Mouse (Mus musculus) embryo, embryonic 11.5 days (tissue): Measurements from ENCODE around the gene Bzw2.

Experiments used
- DNase-seq: peaks from one replicate; pipeline ENCODE4 v3.0.0-alpha.2; 2012; ENCODE audit warnings: low read depth, low spot score

Gene Bzw2

DNA sequence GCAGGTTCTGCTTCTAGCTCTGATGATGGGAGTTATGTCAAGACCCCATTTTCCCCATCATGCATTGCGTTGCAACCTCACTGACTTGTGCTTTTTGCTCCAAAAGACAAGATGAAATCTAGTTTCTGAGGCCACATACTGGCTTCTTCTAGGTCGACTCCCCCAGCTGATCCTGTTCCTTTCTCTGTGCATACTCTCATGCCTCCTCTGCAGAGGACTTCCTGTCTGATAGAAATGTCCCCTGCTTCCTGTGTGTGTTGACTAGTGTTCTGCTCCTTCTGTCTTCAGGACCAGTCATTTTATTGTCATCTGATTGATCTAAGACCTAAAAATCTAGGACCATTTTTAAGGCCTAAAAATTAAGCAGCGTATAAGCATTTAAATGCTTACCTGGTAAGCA, 22.5 kb downstream of the Bzw2 start:
- no peak for DNase-seq

- no peak for DNase-seq
Measured at GRCm38 (mm10) chr12:36134111-36134510, 23.8 kb downstream of the Bzw2 start.

GRCm38 (mm10) chr12:36133547-36133946, 24.3 kb downstream of the Bzw2 start:
- no peak for DNase-seq

DNA sequence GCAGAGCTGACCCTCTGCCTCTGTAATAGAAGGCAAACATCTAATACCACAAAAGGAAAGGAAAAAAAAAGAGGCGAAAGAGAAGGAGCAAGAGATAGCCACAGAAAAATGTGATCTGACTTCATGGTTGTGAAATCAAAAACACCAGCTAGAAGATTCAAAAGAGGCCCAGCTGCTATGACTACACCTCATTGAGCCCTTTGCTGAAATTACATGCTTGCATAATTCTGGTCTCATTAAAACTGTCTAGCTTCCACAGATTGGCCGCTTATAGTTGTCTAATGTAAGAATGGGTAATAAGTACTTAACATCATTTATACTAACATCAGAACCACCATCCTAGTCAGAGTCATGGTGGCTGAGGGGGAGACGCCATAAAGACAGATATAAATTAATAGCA, 25.2 kb downstream of the Bzw2 start:
- DNase-seq = no peak

DNA sequence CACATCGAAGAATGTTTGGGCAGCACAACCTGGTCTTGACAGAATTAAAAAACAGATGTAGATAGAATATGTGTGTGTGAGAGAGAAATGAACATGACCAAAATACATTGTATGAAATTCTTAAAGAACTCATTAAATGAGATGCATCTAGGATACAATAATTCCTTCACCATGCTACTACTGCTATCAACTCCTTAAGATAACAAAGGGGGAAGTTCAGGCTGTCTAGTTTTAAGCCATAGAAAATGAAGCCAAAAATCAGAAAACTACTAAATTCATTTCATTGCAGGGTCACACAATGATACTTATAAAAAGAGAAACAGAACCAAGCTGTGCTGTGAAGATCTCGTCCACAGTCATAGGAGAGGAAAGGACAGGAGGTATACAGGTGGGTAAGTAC, 25.6 kb downstream of the Bzw2 start:
- no peak for DNase-seq

DNA sequence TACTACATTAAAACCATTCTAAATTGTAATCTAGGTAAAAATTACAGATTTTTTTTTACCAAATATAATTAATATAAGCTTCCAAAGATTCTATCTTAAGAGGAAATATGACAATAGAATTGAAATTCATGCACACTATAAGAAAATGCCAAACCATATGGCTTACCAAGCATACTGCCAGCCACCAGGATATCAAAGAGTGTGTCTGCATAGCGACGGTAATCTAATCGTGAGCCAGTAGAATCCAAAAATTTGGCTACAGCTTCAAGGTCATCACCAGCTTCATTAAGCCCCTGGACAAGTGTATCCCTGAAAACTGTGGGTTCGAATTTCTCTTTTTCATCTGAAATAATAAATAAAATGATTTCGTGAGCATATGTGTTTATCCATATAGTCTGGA, 28.1 kb downstream of the Bzw2 start:
- DNase-seq = no peak

DNA sequence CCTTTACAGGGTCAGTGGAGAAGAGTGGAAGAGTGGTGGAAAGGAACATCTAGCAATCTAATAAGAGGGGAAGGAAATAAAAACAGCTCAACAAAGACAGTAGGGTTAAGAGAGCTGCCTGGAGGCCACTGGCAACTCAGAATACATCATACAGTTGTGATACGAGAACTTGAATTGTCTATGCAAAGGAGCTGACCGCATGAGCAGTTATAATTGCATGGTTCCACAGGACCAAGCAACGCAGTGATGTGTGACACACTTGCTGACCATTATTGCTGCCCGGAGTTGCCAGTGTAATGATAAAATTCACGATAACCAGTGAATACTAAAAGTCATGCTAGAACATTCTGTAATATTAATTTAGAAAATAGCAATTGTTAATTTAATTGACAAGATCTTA, 31.8 kb downstream of the Bzw2 start:
- DNase-seq = no peak

DNA sequence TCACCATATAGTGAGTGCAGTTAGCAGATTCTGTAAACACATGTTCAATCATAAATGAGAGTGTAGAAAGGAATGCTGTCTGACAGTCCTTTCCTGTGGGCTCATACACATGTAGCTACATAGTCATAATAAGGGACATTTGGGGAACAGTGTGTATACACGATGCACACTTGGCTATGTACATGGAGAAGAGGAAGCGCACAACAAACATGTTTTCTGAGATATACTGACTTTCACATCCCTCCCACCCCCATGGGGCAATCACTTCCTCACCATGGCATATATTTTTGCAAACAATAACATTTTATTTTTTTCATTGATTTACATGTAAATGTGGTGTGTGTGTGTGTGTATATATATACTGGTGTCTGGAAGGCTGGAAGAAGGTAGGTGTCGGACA, 38.6 kb downstream of the Bzw2 start:
- no peak for DNase-seq

DNA sequence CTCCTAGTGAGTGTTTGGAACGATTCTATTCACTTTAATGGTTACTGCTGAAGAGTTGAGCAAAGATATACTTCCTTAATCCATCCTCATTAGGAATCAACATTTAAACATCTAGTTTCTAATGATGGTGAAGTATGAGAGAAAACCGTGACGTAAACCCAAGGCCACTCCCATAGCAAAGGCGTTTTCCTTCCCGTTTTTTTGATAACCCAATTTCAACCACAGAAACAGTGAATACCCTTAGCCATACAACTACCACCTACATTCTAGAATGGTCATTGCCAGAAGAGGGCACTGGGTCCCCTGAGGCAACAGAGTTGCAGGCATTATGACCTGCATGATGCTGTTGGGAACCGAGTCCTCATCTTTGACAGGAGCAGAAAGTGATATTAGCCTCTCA, 40.7 kb downstream of the Bzw2 start:
- DNase-seq = no peak

DNA sequence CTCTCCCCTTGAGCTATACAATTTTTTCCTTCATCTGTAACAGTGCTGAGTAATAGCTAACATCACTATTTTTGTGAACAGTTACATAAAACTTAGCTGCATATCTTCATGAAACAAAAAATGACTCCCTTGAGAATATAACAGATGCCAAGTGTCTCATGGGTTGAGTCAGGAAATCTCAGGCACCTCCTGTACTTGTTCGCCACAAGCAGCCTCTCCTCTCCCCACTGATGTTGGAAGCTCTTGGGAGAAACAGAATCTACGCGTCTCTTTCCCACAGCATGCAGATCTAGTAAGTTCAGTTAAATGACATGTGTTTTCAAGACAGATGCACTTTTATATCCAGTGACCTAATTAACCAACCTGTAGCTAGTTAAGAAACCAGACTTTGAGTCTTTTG, 45.8 kb downstream of the Bzw2 start:
- DNase-seq = no peak

- no peak for DNase-seq
Measured at GRCm38 (mm10) chr12:36111110-36111509, 46.8 kb downstream of the Bzw2 start.

- DNase-seq = no peak
Measured at GRCm38 (mm10) chr12:36110457-36110856, 47.4 kb downstream of the Bzw2 start.

DNA sequence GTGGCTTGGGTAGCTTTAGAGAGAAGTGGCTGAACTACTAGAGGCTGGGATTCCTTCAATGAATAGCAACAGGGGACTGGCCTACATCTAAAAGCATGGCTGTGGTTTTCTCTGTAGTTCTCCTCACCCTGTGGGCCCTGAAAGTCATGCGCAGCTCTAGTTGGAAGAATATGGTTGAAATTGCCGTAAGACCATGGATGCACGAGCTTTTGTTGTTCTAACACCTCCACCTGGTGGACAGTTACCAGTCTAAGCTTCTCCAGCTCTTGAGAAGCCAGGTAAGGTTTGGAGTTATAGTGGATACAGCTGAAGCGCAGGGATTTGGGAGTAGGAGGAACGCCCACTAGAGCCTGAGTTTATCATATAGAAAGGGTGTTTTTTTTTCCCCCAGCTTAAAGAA, 49.4 kb downstream of the Bzw2 start:
- no peak for DNase-seq

DNA sequence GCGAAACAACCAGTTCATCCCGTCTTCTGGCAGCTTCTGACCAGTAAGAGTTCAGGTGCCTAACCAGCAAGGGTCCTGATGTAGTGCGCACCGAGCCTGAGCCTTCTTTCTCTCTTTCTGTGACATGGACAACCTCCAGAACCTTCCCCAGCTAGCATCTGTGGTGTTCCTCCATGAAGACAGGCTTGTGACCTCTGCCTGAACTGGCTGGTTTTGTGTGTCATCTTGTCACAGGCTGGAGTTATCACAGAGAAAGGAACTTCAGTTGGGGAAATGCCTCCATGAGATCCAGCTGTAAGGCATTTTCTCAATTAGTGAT, 54.3 kb downstream of the Bzw2 start:
- no peak for DNase-seq

GRCm38 (mm10) chr12:36102733-36103591, 54.9 kb downstream of the Bzw2 start:
- no peak for DNase-seq

GRCm38 (mm10) chr12:36095371-36095880, 62.5 kb downstream of the Bzw2 start:
- no peak for DNase-seq

GRCm38 (mm10) chr12:36093081-36093670, 64.7 kb downstream of the Bzw2 start:
- DNase-seq = no peak

GRCm38 (mm10) chr12:36091964-36092363, 65.9 kb downstream of the Bzw2 start:
- no peak for DNase-seq

GRCm38 (mm10) chr12:36089221-36089620, 68.7 kb downstream of the Bzw2 start:
- no peak for DNase-seq

DNA sequence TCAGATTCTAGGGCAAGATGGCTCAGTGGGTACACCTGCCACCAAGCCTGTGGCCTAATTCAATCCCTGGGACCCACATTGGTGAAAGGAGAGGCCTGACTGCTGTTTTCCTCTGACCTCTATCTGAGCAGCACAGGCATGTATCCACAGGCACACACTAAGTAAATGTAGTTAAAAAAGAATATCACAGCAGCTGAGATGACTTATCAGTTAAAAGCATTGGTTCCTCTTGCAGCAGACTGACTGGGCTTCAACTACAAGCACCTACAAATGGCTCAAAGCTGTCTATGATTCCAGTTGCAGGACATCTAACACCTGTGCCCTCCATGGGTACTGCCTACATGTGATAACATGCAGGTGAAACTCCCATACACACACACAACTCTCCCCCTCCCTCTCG, 69.1 kb downstream of the Bzw2 start:
- no peak for DNase-seq

DNA sequence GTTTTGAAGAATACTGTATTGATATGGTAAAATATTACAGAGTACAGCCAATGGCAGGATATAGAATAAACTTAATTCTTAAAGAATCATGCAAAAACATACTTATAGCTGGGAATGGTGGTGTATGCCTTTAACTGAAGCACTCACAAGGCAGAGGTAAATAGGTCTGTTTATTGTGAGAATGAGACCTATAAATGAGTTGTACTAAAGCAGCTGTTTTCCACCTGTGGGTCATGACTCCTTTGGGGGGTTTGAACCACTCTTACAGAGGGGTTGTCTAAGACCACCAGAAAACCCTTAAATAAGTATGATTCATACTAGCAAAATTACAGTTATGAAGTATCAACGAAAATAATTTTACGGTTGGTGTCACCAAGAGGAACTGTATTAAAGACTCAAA, 72.5 kb downstream of the Bzw2 start:
- no peak for DNase-seq

GRCm38 (mm10) chr12:36078101-36078899, 79.6 kb downstream of the Bzw2 start:
- no peak for DNase-seq

GRCm38 (mm10) chr12:36072860-36073259, 85.0 kb downstream of the Bzw2 start:
- no peak for DNase-seq
